Mouse (Mus musculus) 416B (cell line): ENCODE data around the gene Nckap5l.

Experiments
- DNase-seq: peaks from one replicate; pipeline ENCODE4 v3.0.0; 2011; ENCODE audit warnings: low read depth

The Nckap5l gene

GRCm38 (mm10) chr15:99457606-99458401 is at the start of gene Nckap5l:
Gene Nckap5l (minus strand): TSS chr15:99457748.
- peak; percentile 95 for DNase-seq

DNA sequence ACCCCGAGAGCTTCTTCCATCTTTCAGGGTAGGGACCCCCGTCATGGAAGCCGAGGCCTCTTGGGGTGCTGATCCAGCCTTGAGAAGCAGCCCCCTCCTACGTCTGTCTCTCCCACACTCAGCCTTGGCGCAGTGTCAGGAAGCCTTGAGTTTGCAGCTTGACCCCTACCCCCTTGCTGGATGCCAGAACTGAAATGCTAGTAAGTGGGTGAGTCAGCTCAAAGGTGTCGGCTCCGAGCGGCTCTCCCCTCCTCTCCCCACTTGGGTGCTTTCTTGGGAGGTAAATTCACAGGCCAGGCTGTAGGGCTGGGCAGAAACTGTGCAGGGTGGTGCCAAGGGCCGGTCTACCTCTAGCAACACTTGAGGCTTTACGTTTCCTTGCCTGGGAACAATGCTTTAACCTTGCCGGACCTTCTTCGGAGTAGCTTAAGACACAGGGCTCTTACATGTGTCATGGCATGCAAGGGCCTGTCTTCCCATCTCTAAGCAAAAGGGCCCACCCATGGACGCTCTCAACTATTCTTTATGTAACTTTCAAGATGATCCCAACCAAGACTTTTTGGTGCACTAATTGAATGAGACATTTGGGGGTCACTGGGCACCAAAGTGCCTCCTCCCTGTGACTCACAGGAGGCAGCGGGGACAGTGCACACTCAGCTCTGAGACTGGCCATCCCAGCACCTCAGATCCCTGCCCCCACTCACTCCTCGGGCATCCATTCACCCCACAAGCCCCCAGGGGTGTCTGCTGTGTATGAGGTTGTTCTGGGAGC is 48.0 kb upstream of the Nckap5l start:
- DNase-seq: no peak

GRCm38 (mm10) chr15:99503256-99503655 is 45.7 kb upstream of the Nckap5l start:
- no peak for DNase-seq

GRCm38 (mm10) chr15:99502311-99502831 is 44.8 kb upstream of the Nckap5l start:
- DNase-seq: no peak

DNA sequence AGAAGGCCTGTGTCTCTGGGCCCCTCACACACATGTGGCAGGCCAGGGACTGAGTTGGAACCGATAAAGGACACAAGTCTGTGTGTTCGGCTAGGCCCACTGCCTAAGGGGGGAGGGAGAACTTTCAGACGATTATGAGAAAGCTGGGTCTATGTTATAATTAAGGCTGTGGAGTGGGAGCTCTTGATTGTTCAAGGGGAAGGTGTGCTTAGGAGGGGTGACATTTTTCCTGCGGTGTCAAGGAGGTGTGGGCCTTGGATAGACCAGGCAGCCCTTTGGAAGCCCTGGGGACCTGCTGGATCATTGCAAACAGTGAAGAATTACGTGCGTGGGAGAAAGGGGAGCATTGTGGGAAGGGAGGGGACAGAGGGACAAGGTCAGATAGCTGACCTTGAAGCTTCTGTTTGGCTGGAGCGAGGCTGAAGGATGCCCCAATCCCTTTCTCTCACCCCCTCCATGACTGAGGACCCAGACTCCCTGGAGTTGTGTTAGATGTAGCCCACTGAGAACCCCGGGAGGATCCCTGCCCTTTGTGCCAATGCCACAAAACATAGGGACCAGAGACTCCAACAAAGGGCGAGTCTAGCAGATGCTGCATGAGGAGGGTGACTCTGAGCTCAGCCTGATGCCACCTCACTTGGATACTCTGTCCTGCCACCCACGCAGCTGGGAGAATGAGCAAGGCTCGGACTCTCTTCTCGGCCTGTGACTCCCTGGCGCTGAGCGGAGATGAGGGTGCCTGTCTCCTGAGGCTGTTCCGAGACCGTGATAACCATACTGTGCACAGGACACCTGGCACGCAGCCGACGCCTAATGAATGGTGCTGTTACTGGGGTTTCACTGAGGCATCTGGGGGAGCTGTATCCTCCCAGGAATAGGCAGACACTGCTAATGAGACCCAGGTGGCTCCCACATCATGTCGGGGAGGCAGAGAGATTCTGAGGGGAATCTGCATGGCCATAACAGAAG is 44.0 kb upstream of the Nckap5l start:
- no peak for DNase-seq

GRCm38 (mm10) chr15:99500320-99500719 is 42.8 kb upstream of the Nckap5l start:
- DNase-seq: no peak

DNA sequence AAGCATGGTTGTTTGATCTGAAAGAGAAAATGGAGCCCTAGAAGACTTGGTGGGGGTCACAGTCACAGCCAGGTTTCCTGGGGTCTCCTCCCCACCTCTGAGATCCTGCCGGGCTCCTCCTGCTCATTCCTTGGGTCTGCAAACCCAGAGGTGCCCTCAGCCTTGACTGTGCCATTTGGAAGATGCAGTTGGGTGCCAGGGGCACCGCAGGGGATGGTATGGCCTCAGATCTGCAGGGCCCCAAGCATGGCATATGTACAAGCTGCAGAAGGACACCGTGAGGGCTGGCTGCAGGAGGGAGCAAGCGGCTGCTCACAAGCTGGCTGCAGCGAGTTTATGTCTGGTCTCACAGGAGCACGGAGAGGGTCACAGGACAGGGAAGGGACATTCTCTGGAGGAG is 42.2 kb upstream of the Nckap5l start:
- DNase-seq: no peak

DNA sequence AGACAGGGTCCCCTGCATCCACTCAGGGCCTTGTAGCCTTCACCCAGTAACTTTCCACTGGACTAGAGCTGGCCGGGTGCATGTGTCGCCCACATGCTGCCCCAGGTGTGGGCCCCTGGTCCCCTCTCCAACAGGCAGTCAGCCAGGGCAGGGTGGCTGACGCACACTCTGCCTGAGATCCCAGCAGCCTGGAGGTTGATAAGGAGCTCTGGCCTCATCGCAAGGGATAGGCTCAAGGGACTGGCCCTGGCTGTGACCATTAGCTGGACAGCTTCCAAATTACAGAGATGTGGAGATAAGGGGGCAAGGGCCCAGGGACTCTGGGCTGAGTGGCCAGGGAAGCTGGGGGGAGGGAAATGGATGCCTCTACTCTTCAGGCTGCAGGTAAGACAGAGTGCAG is 41.2 kb upstream of the Nckap5l start:
- peak; percentile 29 for DNase-seq

GRCm38 (mm10) chr15:99498356-99498755 is 40.8 kb upstream of the Nckap5l start:
- no peak for DNase-seq

DNA sequence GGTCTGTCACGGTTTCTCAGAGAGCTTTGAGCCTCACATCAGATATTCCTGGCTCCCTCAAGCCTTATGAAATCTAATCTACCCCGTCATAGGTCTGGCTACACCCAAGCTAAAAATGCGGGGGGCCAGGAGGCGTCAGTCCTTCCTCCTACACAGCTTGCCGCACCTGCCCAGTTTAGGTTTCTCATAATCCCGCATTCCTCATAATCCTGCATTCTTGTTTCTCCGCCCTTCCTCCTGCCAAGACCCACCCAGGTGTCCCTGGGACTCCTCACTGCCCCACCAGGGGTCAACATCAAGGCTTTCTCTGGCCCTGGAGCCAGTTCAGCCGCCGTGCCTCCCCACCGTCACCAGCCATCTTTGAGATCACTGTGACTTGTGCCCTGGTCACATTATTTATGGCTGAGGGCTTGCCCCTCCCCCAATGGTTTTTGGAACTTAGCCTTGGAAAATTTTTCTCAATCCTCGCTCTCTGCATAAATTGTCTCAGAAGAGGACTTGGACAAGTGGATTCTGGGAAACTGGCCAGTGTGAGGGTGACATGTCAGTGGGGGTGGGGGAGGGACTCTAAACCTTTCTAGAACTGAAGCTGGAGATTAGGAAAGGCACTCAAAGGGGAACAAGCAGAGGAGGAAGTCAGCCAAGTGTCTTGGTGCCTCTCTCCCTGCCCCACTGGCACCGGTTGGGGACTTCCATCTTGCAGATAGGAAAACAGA is 40.1 kb upstream of the Nckap5l start:
- DNase-seq: peak; percentile 23

DNA sequence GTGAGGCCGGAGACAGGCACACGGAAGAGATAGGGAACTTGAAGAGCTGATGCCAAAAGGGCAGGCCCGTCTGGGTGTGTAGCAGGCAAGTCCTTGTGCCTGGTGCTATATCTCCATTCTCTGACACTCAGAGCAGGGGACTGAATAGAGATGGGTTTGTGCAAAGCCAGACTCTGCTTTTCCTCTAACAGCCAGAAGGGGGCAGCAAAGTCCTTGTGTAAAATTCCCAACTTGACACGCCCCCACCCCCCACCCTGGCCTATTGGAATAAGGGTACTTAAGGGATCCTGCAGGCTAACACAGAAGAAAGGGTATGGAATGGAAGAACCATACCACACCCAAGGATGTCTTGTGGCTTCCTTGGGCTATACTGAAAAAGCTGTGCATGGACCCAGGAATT is 39.5 kb upstream of the Nckap5l start:
- peak; percentile 62 for DNase-seq

DNA sequence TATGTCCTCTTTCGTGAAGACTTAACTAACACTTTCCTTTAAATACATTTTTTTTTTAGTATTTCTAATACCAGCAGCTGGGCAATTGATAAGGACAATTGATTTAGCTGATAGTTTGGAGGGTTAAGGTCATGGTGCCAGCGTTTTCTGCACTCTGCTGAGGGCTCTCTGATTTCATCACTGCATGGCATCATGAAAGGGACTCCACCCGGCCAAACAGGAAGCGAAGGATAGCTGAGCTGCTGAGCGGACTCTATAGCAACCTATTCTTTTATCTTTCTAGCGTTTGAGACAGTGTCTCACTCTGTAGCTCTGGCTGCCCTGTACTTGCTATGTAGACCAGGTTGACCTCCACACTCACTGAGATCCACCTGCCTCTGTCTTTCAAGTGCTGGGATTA is 27.2 kb upstream of the Nckap5l start:
- no peak for DNase-seq

DNA sequence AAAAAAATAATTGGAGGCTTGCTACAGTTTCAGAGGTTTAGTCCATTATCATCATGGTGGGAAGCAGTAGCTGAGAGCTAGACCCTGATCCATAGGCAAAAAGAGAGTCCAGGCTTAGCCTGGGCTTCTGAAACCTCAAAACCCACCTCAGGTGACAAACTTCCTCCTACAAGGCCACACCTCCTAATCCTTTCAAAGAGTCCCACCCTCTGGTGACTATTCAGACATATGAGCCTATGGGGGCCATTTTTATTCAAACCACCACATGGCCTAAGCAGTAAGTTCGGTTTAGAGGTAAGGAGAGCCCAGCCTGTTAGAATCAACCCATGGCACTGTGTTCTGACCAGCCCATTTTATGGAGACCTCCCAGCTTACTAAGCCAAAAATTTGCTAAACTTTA is 18.3 kb upstream of the Nckap5l start:
- DNase-seq: peak; percentile 58

DNA sequence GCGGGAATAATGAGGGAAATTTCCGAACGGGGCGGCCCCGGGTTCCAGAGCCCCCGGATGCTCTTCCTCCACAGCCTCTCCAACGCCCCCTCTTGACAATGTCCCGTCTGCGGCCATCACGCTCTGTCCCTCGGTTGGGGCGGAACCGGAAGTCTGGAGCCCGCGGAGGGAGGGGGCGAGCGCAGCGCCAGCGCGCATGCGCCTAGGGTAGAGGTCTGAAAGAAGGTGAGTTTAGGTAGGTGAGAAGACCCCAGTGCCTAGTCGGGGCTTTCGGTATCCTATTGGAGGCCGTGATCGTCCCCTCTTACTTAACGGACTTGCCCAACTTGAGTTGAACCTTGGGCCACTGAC is 17.0 kb upstream of the Nckap5l start, which contains the start of gene Bcdin3d:
Gene Bcdin3d (minus strand): TSS at position 155 of the 351 bp plus-strand sequence.
- DNase-seq: peak; percentile 88

DNA sequence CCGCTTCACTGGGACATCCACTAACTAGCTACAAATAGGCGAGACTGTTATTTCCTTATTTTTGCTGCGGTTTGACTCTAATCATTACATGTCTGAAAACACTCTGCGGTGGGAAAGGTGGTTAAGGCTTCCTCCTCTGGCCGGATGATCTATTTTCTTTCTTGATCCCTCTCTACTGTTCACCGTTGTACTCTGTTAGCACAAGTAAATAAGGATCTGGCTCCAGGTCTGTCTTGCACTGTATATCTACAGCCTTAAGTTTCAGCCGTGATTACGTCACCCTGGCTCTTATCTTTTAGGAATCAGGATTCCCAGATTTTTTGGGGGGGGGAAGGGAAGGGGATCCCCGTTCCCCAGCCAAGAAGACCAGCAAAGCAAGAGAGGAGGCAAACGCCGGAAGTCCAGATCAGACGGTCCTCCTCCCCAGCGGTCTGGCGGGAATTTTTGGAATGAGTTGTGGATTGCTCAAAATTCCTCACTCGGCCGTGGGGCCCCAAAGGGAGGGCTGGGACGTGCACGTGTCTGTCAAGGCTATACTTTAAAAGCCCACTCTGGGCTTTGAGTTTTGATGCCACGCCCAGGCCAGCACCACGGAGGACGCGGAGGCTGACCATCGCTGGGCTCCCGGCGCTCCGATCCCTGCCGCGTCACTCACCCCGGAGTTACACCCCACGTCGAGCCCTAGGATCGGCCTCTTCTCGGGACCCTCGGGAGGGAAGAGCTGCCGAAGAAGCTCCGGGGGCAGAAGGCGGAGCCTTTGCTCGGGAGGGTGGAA is 16.4 kb upstream of the Nckap5l start:
- peak; percentile 82 for DNase-seq

DNA sequence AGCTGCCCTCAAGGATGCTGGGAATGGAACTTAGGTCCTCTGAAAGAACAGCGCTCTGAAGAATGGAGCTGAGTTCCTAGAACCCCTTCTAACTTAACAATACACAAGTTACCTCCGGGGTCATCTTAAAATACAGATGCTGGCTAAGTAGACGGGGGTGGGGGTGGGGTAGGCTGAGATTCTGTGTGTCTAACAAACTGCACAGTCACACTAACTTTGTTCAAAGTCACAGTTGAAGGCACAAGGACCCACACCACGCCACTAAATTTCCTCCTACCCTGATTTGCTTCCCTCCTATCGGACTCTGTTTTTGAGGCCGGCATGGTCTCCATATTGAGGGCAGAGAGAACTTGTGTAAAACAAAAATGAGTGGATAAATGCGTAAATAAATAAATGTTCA is 15.4 kb upstream of the Nckap5l start:
- DNase-seq: no peak

DNA sequence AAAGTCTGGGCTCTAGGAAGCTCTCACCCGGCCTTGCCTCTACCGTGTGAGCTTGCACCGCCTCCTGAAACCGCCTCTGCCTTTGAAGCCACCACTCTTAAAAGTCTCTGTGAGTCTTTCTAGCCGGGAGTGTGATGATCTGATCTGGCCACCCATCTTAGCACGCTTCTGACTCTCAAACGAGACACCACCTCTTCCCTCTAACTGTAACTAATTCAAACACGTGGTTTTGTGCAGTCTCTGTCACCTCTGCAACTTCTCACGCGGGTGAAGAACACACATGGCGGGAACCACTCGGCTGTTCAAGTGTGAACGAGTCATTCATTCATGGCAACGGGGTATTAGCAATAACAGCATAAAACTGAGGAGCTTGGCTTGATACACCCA is 14.1 kb upstream of the Nckap5l start:
- DNase-seq: peak; percentile 38

DNA sequence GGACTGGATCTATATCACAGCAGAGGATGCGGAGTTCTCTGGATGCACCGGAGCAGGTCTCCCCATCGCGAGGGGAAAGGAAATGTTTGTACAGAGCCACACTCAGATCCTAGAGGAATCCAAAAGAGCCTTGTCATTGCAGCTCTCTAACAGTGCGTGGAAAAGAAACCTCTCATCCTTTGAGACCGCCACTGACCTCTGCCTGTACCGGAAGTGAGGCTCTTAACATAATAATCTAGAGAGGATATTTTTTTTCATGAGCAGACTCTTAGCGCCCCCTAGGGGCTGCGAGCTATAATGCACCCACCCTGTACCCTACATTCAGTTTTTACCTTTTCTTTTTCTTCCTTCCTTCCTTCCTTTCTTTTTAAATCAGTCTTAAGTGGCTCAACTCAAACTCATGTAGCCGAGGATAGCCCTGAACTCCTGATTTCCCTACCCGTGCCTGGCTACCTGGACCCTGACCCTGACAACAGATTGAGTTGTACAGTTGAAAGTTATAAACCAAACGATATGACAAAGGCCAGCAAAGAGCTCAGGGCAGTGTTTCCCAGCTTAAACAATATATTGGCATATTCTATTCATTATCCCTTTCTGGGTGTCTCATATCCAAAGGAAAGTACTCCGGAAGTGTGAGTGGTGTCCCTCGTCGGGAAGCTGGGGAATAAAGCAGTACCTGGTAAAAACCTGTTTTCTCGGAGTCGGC is 13.6 kb upstream of the Nckap5l start:
- peak; percentile 73 for DNase-seq

DNA sequence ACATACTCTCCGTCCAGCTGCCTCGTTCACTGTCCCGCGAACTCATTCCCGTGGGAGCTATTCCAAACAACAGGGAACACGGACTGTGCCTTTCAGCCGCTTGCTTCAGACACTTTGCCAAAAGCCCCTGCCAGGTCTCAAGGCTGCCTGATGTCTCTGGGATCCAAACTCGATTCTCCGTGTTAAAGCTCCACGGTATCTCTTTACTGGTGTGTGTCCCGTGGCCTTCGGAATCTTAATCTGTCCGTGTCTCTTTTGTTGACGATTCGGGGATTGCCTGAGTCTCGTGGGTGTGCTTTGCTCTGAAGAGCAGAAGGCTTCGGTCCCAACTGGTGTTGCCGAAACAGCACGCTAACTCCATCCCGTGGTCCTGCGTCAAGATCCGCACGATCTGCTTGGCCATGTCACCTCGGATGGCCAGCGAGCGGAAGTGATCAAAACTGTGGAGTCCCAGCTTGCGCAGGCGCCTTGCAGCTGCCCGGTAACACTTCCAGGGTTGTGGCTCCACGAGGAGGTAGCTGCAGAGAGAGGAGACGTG is 12.7 kb upstream of the Nckap5l start:
- no peak for DNase-seq

DNA sequence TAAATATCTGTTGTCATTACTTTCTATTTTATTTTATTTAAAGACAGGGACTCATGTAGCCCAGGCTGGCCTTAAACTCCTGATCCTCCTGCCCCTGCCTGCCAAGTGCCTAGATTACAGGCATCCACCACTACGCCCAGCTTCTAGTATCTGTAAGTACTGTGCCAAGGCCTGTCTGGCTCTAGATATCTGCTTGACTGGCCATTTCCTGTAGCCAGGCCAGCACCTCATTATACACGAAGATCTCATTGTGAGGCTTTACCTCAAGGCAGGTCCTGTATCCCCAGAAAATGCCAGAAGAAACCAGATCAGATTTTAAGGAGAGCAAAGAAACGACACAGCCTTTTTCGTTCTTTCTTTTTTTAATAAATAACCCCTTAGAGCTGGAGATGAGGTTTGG is 12.2 kb upstream of the Nckap5l start:
- no peak for DNase-seq
